Mouse (Mus musculus): Measurements from ENCODE around the gene Rtkn2.

- TF ChIP-seq POLR2A (IDR thresholded peaks at IDR 0.05; ENCODE audit: control insufficient read depth, low read depth, low read length) (no peak), CTCF (IDR thresholded peaks at IDR 0.05; ENCODE audit: control insufficient read depth, insufficient read depth, insufficient replicate concordance, low read depth, low read length) (no peak)
Measured at GRCm38 (mm10) chr10:68102566-68102965, 123.2 kb downstream of the Rtkn2 start.

All from testis, adult 2 months (tissue).